Mouse (Mus musculus) ES-CJ7 (cell line): ENCODE results near the gene Tas2r121.
"Not testable (repeated sequence)": the region's sequence is repeated elsewhere in the genome, so short reads cannot be mapped to it uniquely, and the experiment has no call there.

ENCODE experiments used
- DNase-seq: peaks from one replicate; pipeline ENCODE4 v3.0.0; 2011; ENCODE audit warnings: low read depth, low spot score

Gene Tas2r121

DNA sequence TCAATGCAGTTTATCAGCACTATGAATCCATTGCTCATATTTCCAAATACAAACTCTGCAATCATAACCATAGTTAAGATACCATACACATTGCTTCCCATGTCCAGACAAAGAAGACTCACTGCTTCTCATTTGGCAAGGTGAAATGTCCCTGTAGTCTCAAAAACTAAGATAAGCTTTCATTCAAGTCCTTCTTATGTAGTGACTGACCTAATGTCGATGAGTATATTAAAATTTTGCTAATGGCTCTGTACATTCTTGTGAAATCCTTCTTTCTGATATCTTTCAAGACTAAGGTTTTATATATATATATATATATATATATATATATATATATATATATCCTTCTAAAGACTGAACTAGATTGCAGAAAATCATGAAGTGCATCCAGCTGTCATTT is at the start of gene Tas2r121:
Gene Tas2r121 (minus strand): TSS at position 101 of the 400 bp plus-strand sequence.
- no peak for DNase-seq

DNA sequence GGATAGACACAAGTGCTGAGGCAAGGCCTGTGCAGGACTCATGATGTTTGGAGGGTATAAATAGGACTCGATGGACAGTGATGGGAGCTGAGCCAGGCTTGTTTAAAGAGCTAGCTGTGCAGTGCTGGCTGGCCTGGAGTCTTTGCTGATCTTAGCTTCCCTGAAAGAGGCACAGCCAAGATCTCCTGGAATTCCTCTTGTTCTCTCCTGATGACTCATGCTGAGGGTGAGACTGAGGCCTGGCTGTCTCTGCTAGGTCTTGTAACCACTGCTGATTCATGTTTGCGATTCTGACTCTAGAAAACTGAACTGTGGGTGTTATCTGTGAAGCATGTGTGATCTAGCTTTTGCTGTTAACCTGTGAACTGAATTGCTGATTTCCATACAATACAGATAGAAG is 49.4 kb upstream of the Tas2r121 start:
- no peak for DNase-seq

DNA sequence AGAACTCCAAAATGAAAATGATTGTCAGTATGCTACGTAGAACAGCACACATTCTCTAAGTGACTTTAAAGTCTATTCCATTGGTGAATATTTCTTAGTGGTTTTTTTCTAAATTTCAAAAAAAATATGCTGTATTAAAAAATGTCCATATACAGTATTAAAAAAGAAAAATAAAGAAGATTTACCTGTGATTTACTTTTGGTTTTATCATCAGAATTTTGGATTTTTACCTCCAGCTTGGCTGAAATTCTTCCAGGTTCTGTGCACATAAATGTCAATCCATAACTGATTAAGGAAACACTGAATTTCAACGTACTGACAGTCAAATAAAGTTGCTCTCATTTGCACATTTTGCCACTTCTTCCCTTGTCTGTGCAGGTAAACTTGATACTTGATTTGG is 37.1 kb upstream of the Tas2r121 start, which contains the start of gene Tas2r115:
Gene Tas2r115 (minus strand): TSS at position 101 of the 400 bp plus-strand sequence.
- DNase-seq: no peak

DNA sequence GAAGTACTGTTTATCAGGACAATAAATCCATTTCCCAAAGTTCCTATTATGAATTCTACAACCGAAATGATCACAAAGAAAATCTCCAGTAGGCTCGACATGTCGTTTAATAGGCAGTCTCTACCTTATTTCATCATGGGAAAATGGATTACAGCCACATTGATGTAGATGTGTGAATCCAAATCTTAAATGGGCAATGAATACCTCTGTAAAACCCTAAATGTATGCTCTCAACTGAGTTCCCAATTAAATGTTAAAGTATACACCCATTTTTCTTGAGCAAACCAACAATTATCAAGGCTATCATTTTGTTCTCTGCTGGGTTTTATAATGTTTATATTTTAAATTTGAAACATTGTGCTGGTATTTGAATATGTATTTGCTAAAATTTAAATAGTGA is 11.0 kb upstream of the Tas2r121 start, which contains the start of gene Tas2r122:
Gene Tas2r122 (minus strand): TSS at position 101 of the 400 bp plus-strand sequence.
- DNase-seq: no peak

DNA sequence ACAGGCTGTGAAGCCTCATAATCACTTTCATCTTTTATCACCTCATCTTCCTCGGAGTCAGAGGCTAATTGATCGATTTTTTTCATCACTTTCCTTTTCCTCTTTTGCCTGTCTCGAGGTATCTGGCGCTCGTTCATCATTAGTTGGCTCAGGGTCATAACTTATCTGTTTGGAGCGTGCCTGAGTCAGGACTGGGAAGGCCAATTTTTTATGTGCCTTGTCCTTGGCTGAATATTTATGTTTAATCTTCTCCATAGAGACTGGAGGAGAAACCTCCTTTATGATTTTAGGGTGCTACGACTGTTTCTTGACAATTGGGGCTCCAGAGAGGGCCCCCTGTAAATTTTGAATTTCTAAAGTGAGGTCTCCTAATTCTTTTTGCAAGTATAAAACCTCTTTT is 9.2 kb downstream of the Tas2r121 start:
- DNase-seq: not testable (repeated sequence)

DNA sequence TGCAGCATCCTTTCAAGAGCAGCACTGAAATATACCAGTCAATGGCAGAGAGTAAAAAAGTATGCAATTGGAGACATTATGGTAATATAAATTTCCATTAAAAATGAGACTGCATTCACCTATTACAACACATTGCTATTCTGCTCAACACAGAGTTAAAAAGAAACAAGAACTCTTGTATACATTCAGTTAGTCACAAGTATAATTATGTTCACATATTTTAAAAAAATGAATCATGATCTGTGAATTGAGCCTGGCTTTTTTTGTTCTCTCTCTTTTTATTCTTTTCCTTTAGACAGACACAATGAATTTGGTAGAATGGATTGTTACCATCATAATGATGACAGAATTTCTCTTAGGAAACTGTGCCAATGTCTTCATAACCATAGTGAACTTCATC is 44.2 kb downstream of the Tas2r121 start, which contains the start of gene Tas2r120:
Gene Tas2r120 (plus strand): TSS at position 301 of the 400 bp plus-strand sequence.
- no peak for DNase-seq

DNA sequence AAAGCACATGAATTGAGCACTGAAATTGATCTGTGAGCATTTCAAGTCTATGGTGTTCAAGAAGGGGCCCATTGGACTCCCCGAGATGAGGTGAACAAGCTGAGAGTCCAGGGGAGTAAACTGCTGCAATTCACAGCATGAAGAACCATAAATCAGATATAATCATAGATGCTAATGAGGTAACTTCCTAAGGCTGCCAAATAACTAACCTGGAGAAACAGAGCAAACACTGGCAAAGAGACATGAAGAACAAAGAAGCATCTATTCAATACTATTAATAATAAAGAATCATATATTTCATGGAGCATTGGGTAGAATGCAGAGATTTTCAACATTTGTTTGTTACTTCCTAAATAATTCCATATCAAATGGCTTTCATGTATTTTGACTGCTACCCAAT is 49.4 kb downstream of the Tas2r121 start, which contains the start of gene A630073D07Rik:
Gene A630073D07Rik (minus strand): TSS at position 101 of the 400 bp plus-strand sequence.
- DNase-seq: no peak
